Mouse (Mus musculus) limb, embryonic 12.5 days (tissue): ENCODE data around the gene Zfp945. TPM values are rescaled to one million over a fixed set of nuclear protein-coding genes. Genes with fewer than 3 reads are reported as not detected.
"Not testable (repeated sequence)": the region's sequence is repeated elsewhere in the genome, so short reads cannot be mapped to it uniquely, and the experiment has no call there.

ENCODE experiments used
- ATAC-seq: fragments of 200-750 bp; cut with Nextera tagmentation; 2 replicates; pipeline ENCODE4 v1.8.0; 2017; ENCODE audit warnings: low read depth, moderate TSS enrichment; ENCODE audit not compliant: insufficient number of reproducible peaks, insufficient read depth, low FRiP score, low TSS enrichment
- H3K27ac ChIP-seq: fragments of 300-500 bp; sonication (generic); 2 replicates; pipeline ENCODE4 v1.5.1; 2016; ENCODE audit warnings: mild to moderate bottlenecking, moderate library complexity
- H3K27me3 ChIP-seq: fragments of 300-500 bp; sonication (generic); 2 replicates; pipeline ENCODE4 v1.6.1; 2016; ENCODE audit warnings: mild to moderate bottlenecking, moderate library complexity
- H3K36me3 ChIP-seq: fragments of 300-500 bp; sonication (generic); 2 replicates; pipeline ENCODE4 v1.6.1; 2016; ENCODE audit warnings: mild to moderate bottlenecking, moderate library complexity
- H3K4me1 ChIP-seq: fragments of 300-500 bp; sonication (generic); replicated peaks from 2 replicates; pipeline ENCODE4 v1.6.1; 2016
- H3K4me2 ChIP-seq: fragments of 300-500 bp; sonication (generic); 2 replicates; pipeline ENCODE4 v1.6.1; 2016; ENCODE audit warnings: mild to moderate bottlenecking, moderate library complexity
- H3K4me3 ChIP-seq: fragments of 300-500 bp; sonication (generic); replicated peaks from 2 replicates; pipeline ENCODE4 v1.5.1; 2016; ENCODE audit warnings: mild to moderate bottlenecking
- H3K9ac ChIP-seq: fragments of 300-500 bp; sonication (generic); replicated peaks from 2 replicates; pipeline ENCODE4 v1.6.1; 2016; ENCODE audit warnings: mild to moderate bottlenecking, moderate library complexity
- H3K9me3 ChIP-seq: fragments of 300-500 bp; sonication (generic); 2 replicates; pipeline ENCODE4 v1.6.1; 2016; ENCODE audit warnings: mild to moderate bottlenecking, moderate library complexity
- WGBS: fragments of 180-500 bp; shearing (Covaris S2); methylation state at CpG from one replicate; pipeline ENCODE4 v1.1.7; 2016; 5-methylcytosine and 5-hydroxymethylcytosine counted together
- polyA plus RNA-seq: library from polyadenylated mRNA; unstranded; fragments of >200 nt; fragmentation: Nextera tagmentation; extraction: Ambion mirVana; gene quantifications from 2 replicates; pipeline ENCODE4 v1.2.1, GENCODE M21; 2016

Gene Zfp945
- 26.6 and 28.8 TPM in 2 replicates for polyA plus RNA-seq

DNA sequence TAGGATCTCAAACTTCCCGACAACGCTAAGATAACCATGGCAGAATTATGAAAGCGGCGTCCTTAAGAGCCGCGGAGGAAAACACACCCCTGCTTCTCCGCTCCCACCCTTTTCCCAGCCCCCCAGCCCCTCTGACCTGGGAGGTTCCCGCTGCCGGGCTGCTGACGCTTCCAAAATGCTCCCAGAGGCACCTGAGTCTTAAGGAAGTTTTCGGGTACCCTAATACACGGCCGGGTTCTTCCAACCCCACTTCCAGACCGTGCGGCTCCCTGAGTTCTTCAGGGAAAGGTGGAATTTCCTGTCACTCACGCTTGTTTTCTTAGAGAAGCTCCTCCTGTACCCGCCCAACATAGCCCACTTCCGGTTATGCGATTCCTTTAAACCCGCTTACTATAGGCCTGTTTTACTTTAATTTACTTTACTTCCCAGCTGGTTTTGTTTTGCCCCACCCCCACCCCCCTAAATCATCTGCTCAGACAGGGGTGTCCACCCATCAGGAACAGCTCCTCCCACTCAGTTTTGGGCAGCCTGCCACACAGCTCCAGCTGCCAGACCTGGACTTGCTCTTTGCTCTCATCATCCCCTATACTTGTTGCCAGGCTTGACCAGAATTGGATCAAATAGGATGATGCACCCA, at the start of gene Zfp945:
Zfp945 (minus strand) TSS at position 290 of the 637 bp plus-strand sequence.
- under 1% methylated on average over 20 of the region's 20 CpGs for WGBS
- Histone ChIP-seq H3K9me3 (no peaks in the 10 kb centered on the region), H3K4me2 (peak within 1 kb of the TSS; percentile 64), H3K4me1 (peaks cover 4% of the 10 kb centered on the region; the same call in 1 of the 2 replicates), H3K4me3 (peak within 1 kb of the TSS; percentile 61), H3K27me3 (no peaks in the 10 kb centered on the region), H3K27ac (peak within 1 kb of the TSS; percentile 91), H3K36me3 (peaks cover 19% of the 10 kb centered on the region), H3K9ac (peak within 1 kb of the TSS; percentile 75)
- peak; percentile 98 for ATAC-seq

DNA sequence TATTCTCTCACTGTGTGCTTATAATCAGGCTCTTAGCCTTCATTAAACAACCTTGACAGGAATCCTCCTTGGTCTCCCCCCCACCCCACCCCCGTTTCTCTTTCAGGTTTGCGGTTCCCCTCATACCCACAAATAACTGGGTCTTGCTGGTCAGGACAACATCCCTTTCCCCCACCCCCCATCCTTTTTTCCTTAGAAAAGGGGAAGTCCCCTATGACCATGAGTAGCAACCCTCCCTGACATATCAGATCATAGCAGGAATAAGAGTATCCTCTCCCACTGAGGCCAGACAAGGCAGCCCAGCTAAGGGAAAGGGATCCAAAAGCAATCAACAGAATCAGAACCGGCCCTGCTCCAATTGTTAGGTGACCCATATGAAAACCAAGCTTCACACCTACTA, 21.4 kb upstream of the Zfp945 start:
- H3K4me1 ChIP-seq: no peaks in the 10 kb centered on the region
- WGBS: 93% methylated on average over 3 of the region's 3 CpGs
- no peak overlapping the region for H3K4me3 ChIP-seq
- H3K9me3 ChIP-seq: peaks cover 15% of the 10 kb centered on the region
- H3K4me2 ChIP-seq: no peak overlapping the region
- no peak overlapping the region for H3K9ac ChIP-seq
- H3K36me3 ChIP-seq: no peaks in the 10 kb centered on the region
- H3K27me3 ChIP-seq: no peaks in the 10 kb centered on the region
- no peak overlapping the region for H3K27ac ChIP-seq
- no peak for ATAC-seq

DNA sequence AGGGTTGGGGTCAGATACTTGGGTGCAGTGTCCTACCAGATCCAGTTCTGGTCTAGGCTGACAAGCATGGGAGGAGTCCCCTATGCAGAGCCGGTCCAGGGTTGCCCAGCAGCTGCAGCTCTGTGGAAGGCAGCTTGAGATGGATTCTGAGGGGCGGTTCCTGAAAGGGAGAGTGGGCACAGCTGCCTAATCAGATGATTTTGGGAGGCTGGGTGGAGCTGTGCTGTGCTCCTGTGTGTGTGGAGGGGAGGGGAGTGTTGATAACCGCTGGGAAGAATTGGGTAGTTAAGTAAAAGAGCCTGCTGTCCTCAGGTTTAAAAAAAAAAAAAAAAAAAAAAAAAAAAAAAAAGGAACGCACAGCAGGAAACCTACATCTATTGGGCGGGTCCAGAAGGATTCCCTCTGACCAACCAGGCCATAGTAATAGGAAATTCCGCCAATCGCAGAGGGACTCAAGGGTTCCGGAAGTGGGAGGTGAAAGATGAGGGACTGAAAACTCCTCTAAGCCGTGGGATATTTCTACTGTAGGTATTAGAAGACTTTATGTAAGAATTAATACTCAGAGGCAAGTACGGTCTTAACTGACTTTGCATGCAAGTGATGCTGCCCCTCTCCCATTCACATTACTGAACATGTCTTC, 17.2 kb upstream of the Zfp945 start:
- no peak overlapping the region for H3K9ac ChIP-seq
- no peaks in the 10 kb centered on the region for H3K36me3 ChIP-seq
- H3K4me2 ChIP-seq: no peak overlapping the region
- no peak for ATAC-seq
- no peak overlapping the region for H3K4me3 ChIP-seq
- no peak overlapping the region for H3K27ac ChIP-seq
- H3K27me3 ChIP-seq: no peaks in the 10 kb centered on the region
- WGBS: 60% methylated on average over 10 of the region's 10 CpGs
- H3K9me3 ChIP-seq: peaks cover 6% of the 10 kb centered on the region; the same call in 1 of the 2 replicates
- no peaks in the 10 kb centered on the region for H3K4me1 ChIP-seq

DNA sequence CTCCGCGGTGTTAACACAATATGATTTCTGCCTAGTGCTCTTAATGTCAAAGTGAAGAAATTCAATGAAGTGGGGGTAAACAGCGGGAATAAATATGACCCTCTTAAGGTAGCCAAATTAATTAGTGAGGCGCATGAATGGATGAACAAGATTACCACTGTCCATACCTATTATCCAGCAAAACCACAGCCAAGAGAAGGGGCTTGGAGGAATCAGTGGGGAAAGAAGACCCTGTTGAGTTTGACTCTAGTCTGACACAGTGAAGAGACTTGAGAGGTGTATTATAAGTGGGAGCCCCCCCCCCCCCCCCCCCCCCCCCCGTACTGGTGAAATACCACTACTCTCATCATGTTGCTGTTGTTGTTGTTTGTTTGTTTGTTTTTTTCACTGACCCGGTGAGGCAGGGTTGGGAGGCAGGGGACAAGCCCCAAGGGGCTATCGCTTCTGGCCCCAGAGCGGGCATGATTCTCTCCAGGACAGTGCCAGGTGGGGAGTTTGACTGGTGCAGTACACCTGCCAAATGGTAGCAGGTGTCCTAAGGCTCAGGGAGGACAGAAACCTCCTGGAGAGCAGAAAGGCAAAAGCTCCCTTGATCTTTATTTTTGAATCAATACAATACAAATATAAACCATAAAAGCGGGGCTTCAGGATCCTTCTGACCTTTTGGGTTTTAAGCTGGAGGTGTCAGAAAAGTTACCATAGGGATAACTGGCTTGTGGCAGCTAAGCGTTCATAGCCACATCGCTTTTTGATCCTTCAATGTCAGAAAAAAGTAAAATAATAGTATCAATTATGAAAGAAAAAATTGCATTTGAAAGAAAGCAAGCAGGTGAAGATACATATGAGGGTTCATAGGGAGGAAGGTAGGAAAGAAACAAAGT, 10.7 kb upstream of the Zfp945 start:
- no peaks in the 10 kb centered on the region for H3K36me3 ChIP-seq
- no peaks in the 10 kb centered on the region for H3K27me3 ChIP-seq
- no peak overlapping the region for H3K4me3 ChIP-seq
- H3K4me2 ChIP-seq: no peak overlapping the region
- 94% methylated on average over 10 of the region's 11 CpGs for WGBS
- H3K9ac ChIP-seq: no peak overlapping the region
- no peak overlapping the region for H3K27ac ChIP-seq
- no peak for ATAC-seq
- peaks cover 8% of the 10 kb centered on the region; the same call in 1 of the 2 replicates for H3K9me3 ChIP-seq
- no peaks in the 10 kb centered on the region for H3K4me1 ChIP-seq

- Histone ChIP-seq H3K4me1 (no peaks in the 10 kb centered on the region), H3K4me3 (no peak overlapping the region), H3K36me3 (no peaks in the 10 kb centered on the region), H3K9ac (no peak overlapping the region), H3K9me3 (peaks cover 8% of the 10 kb centered on the region; the same call in 1 of the 2 replicates), H3K27me3 (no peaks in the 10 kb centered on the region), H3K27ac (no peak overlapping the region), H3K4me2 (no peak overlapping the region)
- WGBS: 81% methylated on average over 15 of the region's 20 CpGs
- ATAC-seq: no peak; the same call in 1 of the 2 replicates
Observed at GRCm38 (mm10) chr17:22876316-22876715, 9.4 kb upstream of the Zfp945 start.

DNA sequence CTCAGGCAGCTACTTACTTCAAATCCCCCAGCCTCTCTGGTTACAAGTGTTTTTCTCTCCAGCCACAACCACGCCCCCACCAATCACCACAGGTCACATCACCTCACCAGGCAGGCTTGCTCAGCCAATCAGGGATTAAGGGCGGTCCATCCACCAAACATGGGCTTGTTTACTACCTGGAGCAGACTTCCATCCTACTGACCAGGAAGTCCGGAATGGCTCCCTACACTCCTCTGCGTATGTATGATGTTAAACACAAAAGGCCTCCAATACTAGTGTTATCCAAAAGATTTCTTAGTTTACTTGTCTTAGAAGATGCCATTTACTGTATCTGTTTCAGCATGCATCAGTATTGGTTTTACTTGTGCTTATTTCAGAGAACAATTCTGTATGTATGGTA, 8.6 kb upstream of the Zfp945 start:
- not testable (repeated sequence) for H3K4me3 ChIP-seq, H3K4me2 ChIP-seq, H3K27me3 ChIP-seq, H3K36me3 ChIP-seq, H3K9ac ChIP-seq, ATAC-seq, H3K27ac ChIP-seq, H3K9me3 ChIP-seq, H3K4me1 ChIP-seq
- 87% methylated on average over 4 of the region's 4 CpGs for WGBS

- Histone ChIP-seq H3K36me3 (peaks cover 23% of the 10 kb centered on the region), H3K9ac (peak overlapping the region; percentile 75), H3K9me3 (no peaks in the 10 kb centered on the region), H3K27ac (peak overlapping the region; percentile 91), H3K4me1 (peaks cover 4% of the 10 kb centered on the region; the same call in 1 of the 2 replicates), H3K4me3 (peak overlapping the region; percentile 61), H3K4me2 (peak overlapping the region; percentile 64), H3K27me3 (no peaks in the 10 kb centered on the region)
- no peak for ATAC-seq
- WGBS: 2% methylated on average over 10 of the region's 10 CpGs
Observed at GRCm38 (mm10) chr17:22866421-22866844, 501 bp downstream of the Zfp945 start.

- Histone ChIP-seq H3K36me3 (no peaks in the 10 kb centered on the region), H3K27ac (no peak overlapping the region), H3K27me3 (no peaks in the 10 kb centered on the region), H3K4me2 (no peak overlapping the region), H3K9me3 (no peaks in the 10 kb centered on the region), H3K4me3 (no peak overlapping the region), H3K4me1 (no peaks in the 10 kb centered on the region), H3K9ac (no peak overlapping the region)
- 76% methylated on average over 4 of the region's 4 CpGs for WGBS
- no peak for ATAC-seq
Observed at GRCm38 (mm10) chr17:22821166-22821565, 45.8 kb downstream of the Zfp945 start.

- H3K27ac ChIP-seq: no peak overlapping the region
- H3K4me1 ChIP-seq: no peaks in the 10 kb centered on the region
- no peak for ATAC-seq
- 0 out of 2 replicates have a peak overlapping the region, but pooled peaks have one; percentile 79 for H3K9ac ChIP-seq
- no peaks in the 10 kb centered on the region for H3K27me3 ChIP-seq
- H3K9me3 ChIP-seq: no peaks in the 10 kb centered on the region
- peaks cover 8% of the 10 kb centered on the region; the same call in 1 of the 2 replicates for H3K36me3 ChIP-seq
- H3K4me2 ChIP-seq: peak overlapping the region; percentile 53
- 80% methylated on average over 3 of the region's 3 CpGs for WGBS
- H3K4me3 ChIP-seq: peak overlapping the region; percentile 68
Observed at GRCm38 (mm10) chr17:22818199-22818595, 48.7 kb downstream of the Zfp945 start.

DNA sequence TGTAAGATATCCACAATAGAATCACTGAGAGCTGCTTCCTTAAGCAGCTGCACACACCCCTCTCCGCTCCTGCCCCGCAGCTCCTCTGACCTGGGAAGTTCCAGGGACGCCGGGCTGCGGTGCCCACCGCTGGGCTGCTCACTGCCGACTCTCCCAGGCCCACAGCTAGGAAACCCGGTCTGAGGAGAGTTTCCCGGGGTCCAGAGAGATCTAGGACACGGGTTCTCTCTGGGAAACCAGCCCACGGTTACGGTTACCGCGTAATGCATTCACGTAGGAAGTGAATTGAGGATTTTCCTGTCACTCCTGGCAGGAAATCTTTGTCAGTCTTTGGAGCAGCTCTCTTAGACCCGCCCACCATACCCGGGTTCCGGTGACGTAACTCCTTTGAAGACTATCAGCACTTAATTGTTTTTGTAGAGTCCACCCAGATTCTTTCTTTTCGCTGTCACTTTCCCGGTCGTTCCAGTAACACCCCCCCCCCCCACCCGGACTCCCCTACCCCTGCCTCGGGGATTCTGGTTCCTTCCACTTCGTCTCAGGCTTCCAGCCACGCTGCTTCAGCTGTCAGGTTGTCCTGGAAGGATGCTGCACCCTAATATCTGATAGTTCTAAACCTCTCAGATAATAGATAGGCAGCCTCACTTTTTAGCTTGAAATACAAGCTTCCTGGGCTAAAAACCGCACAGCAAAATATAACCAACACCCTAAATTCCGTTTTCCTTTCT, 49.3 kb downstream of the Zfp945 start:
- 1% methylated on average over 28 of the region's 28 CpGs for WGBS
- peak; percentile 94 for ATAC-seq

More for the DNA sequence above, 49.3 kb downstream of the Zfp945 start:
- H3K4me3 ChIP-seq: peak overlapping the region; percentile 68
- H3K36me3 ChIP-seq: peaks cover 8% of the 10 kb centered on the region; the same call in 1 of the 2 replicates
- H3K4me2 ChIP-seq: peak overlapping the region; percentile 53
- peak overlapping the region; percentile 89 for H3K27ac ChIP-seq
- no peaks in the 10 kb centered on the region for H3K9me3 ChIP-seq
- H3K27me3 ChIP-seq: no peaks in the 10 kb centered on the region
- peak overlapping the region; percentile 79 for H3K9ac ChIP-seq
- H3K4me1 ChIP-seq: no peaks in the 10 kb centered on the region
